Mouse (Mus musculus) kidney, embryonic 16.5 days (tissue): ENCODE results near the gene Bank1. TPM values are rescaled to one million over a fixed set of nuclear protein-coding genes. Genes with fewer than 3 reads are reported as not detected.

Source experiments
- ATAC-seq: fragments of 200-750 bp; cut with Nextera tagmentation; 2 replicates; pipeline ENCODE4 v1.8.0; 2017; ENCODE audit warnings: moderate TSS enrichment; ENCODE audit not compliant: low FRiP score, low TSS enrichment
- H3K27ac ChIP-seq: fragments of 300-500 bp; sonication (generic); 2 replicates; pipeline ENCODE4 v1.5.1; 2014; ENCODE audit warnings: low read length
- H3K27me3 ChIP-seq: fragments of 300-500 bp; sonication (generic); 2 replicates; pipeline ENCODE4 v1.6.1; 2014; ENCODE audit warnings: low read length, control low read depth, mixed read lengths; ENCODE audit not compliant: insufficient read depth
- H3K36me3 ChIP-seq: fragments of 300-500 bp; sonication (generic); 2 replicates; pipeline ENCODE4 v1.6.1; 2014; ENCODE audit warnings: low read length, control low read depth, mixed read lengths; ENCODE audit not compliant: insufficient read depth
- H3K4me1 ChIP-seq: fragments of 300-500 bp; sonication (generic); 2 replicates; pipeline ENCODE4 v1.6.1; 2014; ENCODE audit warnings: low read length, control low read depth, mixed read lengths; ENCODE audit not compliant: insufficient read depth
- H3K4me2 ChIP-seq: fragments of 300-500 bp; sonication (generic); replicated peaks from 2 replicates; pipeline ENCODE4 v1.6.1; 2014; ENCODE audit warnings: low read depth, low read length
- H3K4me3 ChIP-seq: fragments of 300-500 bp; sonication (generic); 2 replicates; pipeline ENCODE4 v1.5.1; 2014; ENCODE audit warnings: mild to moderate bottlenecking, low read length
- H3K9ac ChIP-seq: fragments of 300-500 bp; sonication (generic); replicated peaks from 2 replicates; pipeline ENCODE4 v1.6.1; 2014; ENCODE audit warnings: low read length
- H3K9me3 ChIP-seq: fragments of 300-500 bp; sonication (generic); 2 replicates; pipeline ENCODE4 v1.6.1; 2016; ENCODE audit warnings: low read length, control low read depth
- WGBS: fragments of 180-500 bp; shearing (Covaris S2); extraction: QIAGEN DNeasy Blood & Tissue Kit; methylation state at CpG from one replicate; pipeline ENCODE4 v1.1.7; 2014; 5-methylcytosine and 5-hydroxymethylcytosine counted together
- polyA plus RNA-seq: library from polyadenylated mRNA; unstranded; fragments of >200 nt; fragmentation: Nextera tagmentation; extraction: Ambion mirVana; gene quantifications from 2 replicates; pipeline ENCODE4 v1.2.1, GENCODE M21; 2015

The Bank1 gene
- polyA plus RNA-seq, 1 experiment from 2014 or later, result 0.81 TPM

- H3K4me3 ChIP-seq, result no peak overlapping the region
- no peak overlapping the region for H3K9ac ChIP-seq
- no peak overlapping the region for H3K27ac ChIP-seq
- whole genome bisulfite sequencing, result 67% methylated on average over 4 of the region's 4 CpGs
- H3K27me3 ChIP-seq, result no peaks in the 10 kb centered on the region
- H3K36me3 ChIP-seq, result no peaks in the 10 kb centered on the region
- ATAC-seq, result no peak
- H3K9me3 ChIP-seq, result peaks cover 5% of the 10 kb centered on the region; the same call in 1 of the 2 replicates
- no peak overlapping the region for H3K4me2 ChIP-seq
- no peaks in the 10 kb centered on the region for H3K4me1 ChIP-seq
Measured at GRCm38 (mm10) chr3:136048026-136048425, 277.8 kb downstream of the Bank1 start.

- no peak overlapping the region for H3K27ac ChIP-seq
- H3K9ac ChIP-seq, result no peak overlapping the region
- 74% methylated on average over 2 of the region's 2 CpGs for WGBS
- ATAC-seq, result no peak
- no peak overlapping the region for H3K4me2 ChIP-seq
- H3K4me1 ChIP-seq, result no peaks in the 10 kb centered on the region
- peaks cover 5% of the 10 kb centered on the region; the same call in 1 of the 2 replicates for H3K9me3 ChIP-seq
- H3K36me3 ChIP-seq, result no peaks in the 10 kb centered on the region
- H3K4me3 ChIP-seq, result no peak overlapping the region
- no peaks in the 10 kb centered on the region for H3K27me3 ChIP-seq
Measured at GRCm38 (mm10) chr3:136045381-136045780, 280.5 kb downstream of the Bank1 start.

GRCm38 (mm10) chr3:136040041-136040440 lies 285.8 kb downstream of the Bank1 start:
- Histone ChIP-seq H3K9me3 (peaks cover 5% of the 10 kb centered on the region; the same call in 1 of the 2 replicates), H3K27me3 (no peaks in the 10 kb centered on the region), H3K4me1 (no peaks in the 10 kb centered on the region), H3K4me2 (no peak overlapping the region), H3K36me3 (no peaks in the 10 kb centered on the region), H3K4me3 (no peak overlapping the region), H3K9ac (no peak overlapping the region), H3K27ac (no peak overlapping the region)
- WGBS, result 95% methylated on average over 2 of the region's 2 CpGs
- no peak for ATAC-seq

GRCm38 (mm10) chr3:136039446-136039845 lies 286.4 kb downstream of the Bank1 start:
- no peak overlapping the region for H3K27ac ChIP-seq

GRCm38 (mm10) chr3:136037254-136037653 lies 288.6 kb downstream of the Bank1 start:
- H3K4me1 ChIP-seq, result no peaks in the 10 kb centered on the region
- H3K4me3 ChIP-seq, result no peak overlapping the region
- no peaks in the 10 kb centered on the region for H3K36me3 ChIP-seq
- no peak overlapping the region for H3K27ac ChIP-seq
- H3K9ac ChIP-seq, result no peak overlapping the region
- ATAC-seq, result no peak
- 19% methylated on average over 3 of the region's 3 CpGs for WGBS
- no peaks in the 10 kb centered on the region for H3K9me3 ChIP-seq
- H3K4me2 ChIP-seq, result no peak overlapping the region
- H3K27me3 ChIP-seq, result no peaks in the 10 kb centered on the region

More at GRCm38 (mm10) chr3:136039446-136039845, 286.4 kb downstream of the Bank1 start:
- H3K27me3 ChIP-seq, result no peaks in the 10 kb centered on the region
- no peak overlapping the region for H3K4me3 ChIP-seq
- no peak overlapping the region for H3K9ac ChIP-seq
- peaks cover 5% of the 10 kb centered on the region; the same call in 1 of the 2 replicates for H3K9me3 ChIP-seq
- H3K4me2 ChIP-seq, result no peak overlapping the region
- ATAC-seq, result no peak
- no peaks in the 10 kb centered on the region for H3K36me3 ChIP-seq
- WGBS, result 90% methylated on average over 6 of the region's 6 CpGs
- no peaks in the 10 kb centered on the region for H3K4me1 ChIP-seq

GRCm38 (mm10) chr3:136035784-136036183 lies 290.1 kb downstream of the Bank1 start:
- Histone ChIP-seq H3K9me3 (no peaks in the 10 kb centered on the region), H3K4me1 (no peaks in the 10 kb centered on the region), H3K4me2 (no peak overlapping the region), H3K36me3 (no peaks in the 10 kb centered on the region), H3K4me3 (no peak overlapping the region), H3K27ac (no peak overlapping the region), H3K9ac (no peak overlapping the region), H3K27me3 (no peaks in the 10 kb centered on the region)
- WGBS, result 26% methylated on average over 1 of the region's 1 CpGs
- ATAC-seq, result no peak

- Histone ChIP-seq H3K9ac (no peak overlapping the region), H3K4me3 (no peak overlapping the region), H3K4me1 (no peaks in the 10 kb centered on the region), H3K27ac (no peak overlapping the region), H3K4me2 (no peak overlapping the region), H3K36me3 (no peaks in the 10 kb centered on the region), H3K27me3 (no peaks in the 10 kb centered on the region), H3K9me3 (no peaks in the 10 kb centered on the region)
- no peak for ATAC-seq
- WGBS, result 85% methylated on average over 2 of the region's 2 CpGs
Measured at GRCm38 (mm10) chr3:136024876-136025275, 301.0 kb downstream of the Bank1 start.

GRCm38 (mm10) chr3:136017517-136017916 lies 308.3 kb downstream of the Bank1 start:
- Histone ChIP-seq H3K4me2 (no peak overlapping the region), H3K9me3 (no peaks in the 10 kb centered on the region), H3K36me3 (no peaks in the 10 kb centered on the region), H3K27me3 (no peaks in the 10 kb centered on the region), H3K27ac (no peak overlapping the region), H3K4me1 (no peaks in the 10 kb centered on the region), H3K9ac (no peak overlapping the region), H3K4me3 (no peak overlapping the region)
- ATAC-seq, result no peak
- WGBS, result 83% methylated on average over 2 of the region's 2 CpGs

GRCm38 (mm10) chr3:136010616-136011015 lies 315.2 kb downstream of the Bank1 start:
- WGBS, result 85% methylated on average over 4 of the region's 4 CpGs
- ATAC-seq, result no peak
- H3K9ac ChIP-seq, result no peak overlapping the region
- no peak overlapping the region for H3K4me2 ChIP-seq
- no peak overlapping the region for H3K4me3 ChIP-seq
- no peaks in the 10 kb centered on the region for H3K9me3 ChIP-seq
- peaks cover 9% of the 10 kb centered on the region for H3K4me1 ChIP-seq
- no peaks in the 10 kb centered on the region for H3K36me3 ChIP-seq
- no peaks in the 10 kb centered on the region for H3K27me3 ChIP-seq
- no peak overlapping the region for H3K27ac ChIP-seq

GRCm38 (mm10) chr3:136007846-136008245 lies 318.0 kb downstream of the Bank1 start:
- no peak overlapping the region; the same call in 1 of the 2 replicates for H3K9ac ChIP-seq
- H3K9me3 ChIP-seq, result no peaks in the 10 kb centered on the region
- whole genome bisulfite sequencing, result 24% methylated on average over 9 of the region's 9 CpGs
- no peaks in the 10 kb centered on the region for H3K36me3 ChIP-seq
- no peaks in the 10 kb centered on the region for H3K27me3 ChIP-seq
- peak overlapping the region; percentile 34; the same call in 1 of the 2 replicates for H3K27ac ChIP-seq
- ATAC-seq, result peak; percentile 88
- peak overlapping the region; percentile 47 for H3K4me2 ChIP-seq
- H3K4me1 ChIP-seq, result peaks cover 9% of the 10 kb centered on the region
- H3K4me3 ChIP-seq, result peak overlapping the region; percentile 18
